Comparison of ENCODE assay signal across 17 mouse cellular contexts in the genomic region with DNA sequence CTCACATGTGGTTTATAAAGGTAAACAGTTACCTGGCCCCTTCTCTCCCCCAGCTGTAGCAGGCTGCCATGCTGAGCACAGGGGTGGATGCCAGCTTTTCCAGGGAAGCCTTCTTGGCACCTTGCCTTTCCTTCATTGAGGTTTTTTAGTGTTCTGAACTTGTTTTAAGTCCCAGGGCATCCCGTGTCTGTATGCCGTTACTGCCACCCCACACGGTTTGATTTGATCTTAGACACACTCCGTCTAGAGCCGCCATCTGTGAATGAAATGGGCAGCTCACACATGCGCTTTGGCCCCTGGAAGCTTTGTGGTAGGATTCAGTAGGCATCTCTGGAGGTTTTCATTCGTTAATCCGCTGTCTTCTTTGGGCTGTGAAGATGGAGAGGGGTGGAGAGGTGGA. TPM values are rescaled to one million over a fixed set of nuclear protein-coding genes. Genes with fewer than 3 reads are reported as not detected.
"Had no signal": no experiment of that assay in that cellular context is flagged by ENCODE, and none has a peak within 500 bp of the region (broad histone marks: within the 10 kb centered on the region; RNA-seq: fewer than 3 reads in every experiment).

No protein-coding gene starts in this region.

- H3K27ac ChIP-seq: kidney, postnatal 0 days; limb, embryonic 12.5 days; liver, embryonic 14.5 days; midbrain, embryonic 15.5 days; neural tube, embryonic 12.5 days; stomach, embryonic 15.5 days had no signal

- DNase-seq: kidney, adult 11 months; kidney, adult 9 months; kidney, postnatal 36 days; lung, adult 18-20 months; lung, postnatal 36 days; right cerebral cortex, postnatal 14 days; thymus, adult 2 months; thymus, postnatal 25 days had no signal

- H3K4me3 ChIP-seq: limb, embryonic 12.5 days; midbrain, embryonic 15.5 days; neural tube, embryonic 12.5 days; stomach, embryonic 15.5 days had no signal

RNA-seq across cellular contexts. Expression of a gene that starts 23.8 kb away (rescaled TPM):
- total RNA-seq: megakaryocyte progenitor cell, adult 5-6 weeks; monocyte, adult 5-6 weeks; neutrophil, adult 5-6 weeks had no signal
